Mouse (Mus musculus) 416B (cell line): Measurements from ENCODE around the gene Xk.
"Not testable (repeated sequence)": the region's sequence is repeated elsewhere in the genome, so short reads cannot be mapped to it uniquely, and the experiment has no call there.

Experiments
- DNase-seq: peaks from one replicate; pipeline ENCODE4 v3.0.0; 2011; ENCODE audit warnings: low read depth

Gene Xk

DNA sequence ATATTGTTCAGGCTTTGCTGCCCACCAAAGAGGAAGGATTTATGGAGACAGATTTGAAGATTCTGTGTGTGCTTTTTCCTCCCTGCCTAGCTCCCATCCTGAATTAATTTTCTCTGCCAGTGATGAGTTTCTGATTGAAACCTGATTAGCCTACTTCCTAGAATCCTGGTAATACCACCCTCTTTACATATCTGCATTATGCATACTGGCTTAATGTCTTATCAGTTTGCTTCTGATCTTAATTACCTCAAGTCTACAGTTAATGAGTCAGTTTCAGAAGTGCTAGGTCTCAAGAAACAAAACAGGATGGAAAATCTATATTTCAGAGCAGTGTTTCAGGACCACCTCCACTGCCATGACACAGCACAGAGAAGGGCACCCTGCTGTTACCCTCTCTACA is 43.9 kb downstream of the Xk start:
- not testable (repeated sequence) for DNase-seq

DNA sequence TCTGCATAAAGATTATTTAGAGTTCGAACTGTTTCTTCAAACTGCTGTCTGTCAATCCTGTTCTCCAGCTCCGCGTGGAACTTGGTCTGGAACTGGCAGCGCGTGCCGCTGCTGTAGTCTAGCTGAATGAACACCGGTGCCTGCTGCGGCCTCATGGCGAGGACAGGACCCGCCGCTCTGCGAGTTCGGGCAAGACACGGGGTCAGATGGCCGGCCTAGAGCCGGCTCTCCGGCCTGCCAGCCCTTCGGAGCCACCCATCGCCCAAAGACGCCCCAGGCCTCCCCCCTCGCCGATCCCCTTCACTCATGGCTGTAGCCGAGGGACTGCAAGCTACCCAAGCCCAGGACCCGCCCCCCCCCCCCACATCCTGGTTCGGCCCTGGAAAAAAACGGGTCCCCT is 55.4 kb downstream of the Xk start:
- not testable (repeated sequence) for DNase-seq

DNA sequence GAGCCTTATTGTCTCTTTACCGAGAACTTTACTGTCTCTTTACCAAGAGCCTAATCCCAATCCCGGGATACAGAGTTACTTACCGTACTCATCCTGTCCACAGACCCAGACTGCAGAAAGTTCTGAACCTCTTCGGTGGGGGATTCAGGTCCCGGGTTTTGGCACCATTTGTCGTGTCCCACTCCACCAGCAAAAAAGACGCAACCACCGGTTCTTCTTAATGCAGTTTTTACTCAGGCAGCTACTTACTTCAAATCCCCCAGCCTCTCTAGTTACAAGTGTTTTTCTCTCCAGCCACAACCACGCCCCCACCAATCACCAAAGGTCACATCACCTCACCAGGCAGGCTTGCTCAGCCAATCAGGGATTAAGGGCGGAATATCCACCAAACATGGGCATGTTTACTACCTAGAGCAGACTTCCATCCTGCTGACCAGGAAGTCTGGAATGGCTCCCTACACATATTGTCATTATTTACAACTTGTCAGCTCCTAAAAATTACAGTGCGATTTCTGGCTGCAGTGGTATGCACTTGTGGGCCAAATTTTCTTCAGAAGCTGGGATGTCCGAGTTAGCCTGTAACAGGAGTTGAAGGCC is 59.9 kb downstream of the Xk start:
- DNase-seq = peak; percentile 44

DNA sequence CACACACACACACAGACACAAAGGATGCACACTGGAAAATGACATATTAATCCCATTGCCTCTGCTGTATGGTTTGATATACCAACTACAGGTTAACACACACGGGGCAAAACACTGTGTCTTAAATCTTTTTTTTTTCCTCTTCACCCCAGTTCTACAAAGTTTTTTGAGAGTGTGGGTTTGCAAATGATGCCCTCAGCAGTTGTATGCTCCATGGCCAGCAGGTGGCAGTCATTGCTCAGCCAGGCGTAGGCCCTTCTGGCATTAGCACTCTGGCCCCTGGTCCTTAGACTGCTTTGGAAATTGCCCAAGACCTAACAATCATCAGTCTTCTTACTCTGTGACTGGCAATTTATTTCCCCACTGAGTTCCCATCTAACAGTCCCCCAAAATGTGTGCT is 60.5 kb downstream of the Xk start:
- not testable (repeated sequence) for DNase-seq

DNA sequence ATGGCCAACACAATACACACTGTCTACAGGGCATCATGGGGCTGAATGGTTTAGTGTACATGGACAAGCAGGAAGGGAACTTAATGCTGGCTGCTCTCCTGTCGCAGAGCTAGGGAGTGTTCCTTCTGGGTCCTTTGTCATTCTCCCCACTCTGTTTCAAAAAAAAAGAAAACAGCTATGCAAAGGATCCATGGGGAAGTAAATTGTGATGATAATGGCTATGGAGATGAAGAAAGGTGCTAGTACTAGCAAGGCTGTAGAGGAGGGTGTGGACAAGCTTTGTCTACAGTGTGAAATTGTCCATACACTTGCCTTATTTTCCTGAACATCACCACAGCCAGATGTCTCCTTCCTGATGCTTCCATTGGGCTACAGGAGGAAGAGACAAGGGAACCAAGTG is 62.4 kb downstream of the Xk start:
- not testable (repeated sequence) for DNase-seq

DNA sequence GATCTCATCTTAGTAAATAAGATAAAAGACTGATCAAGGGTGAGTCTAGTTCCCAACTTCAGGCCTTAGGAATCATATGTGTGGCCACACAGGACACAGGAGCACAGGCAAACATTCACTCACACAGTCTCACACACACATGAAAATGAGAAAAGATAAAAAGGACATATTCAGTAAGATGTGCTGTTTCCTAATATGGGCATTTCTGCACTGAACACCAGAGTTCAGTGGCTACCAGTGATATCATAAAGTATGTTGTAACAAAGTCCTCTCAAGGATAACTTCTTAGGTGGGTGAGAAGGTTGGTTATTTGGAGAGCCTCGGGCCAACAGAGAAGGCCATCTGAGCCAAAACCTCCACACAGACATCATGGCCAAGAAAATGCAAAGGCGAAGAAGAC is 77.8 kb downstream of the Xk start, which contains the start of gene H2al1k:
Gene H2al1k, plus strand, starts transcription at position 301 of the 400 bp plus-strand sequence.
- DNase-seq = not testable (repeated sequence)
